Mouse (Mus musculus) MEL (cell line): ENCODE data around the gene C3ar1. TPM values are rescaled to one million over a fixed set of nuclear protein-coding genes. Genes with fewer than 3 reads are reported as not detected.

Source experiments
- polyA plus RNA-seq, 2 experiments: library from polyadenylated mRNA; stranded (reverse) in 1 of 2; unstranded in 1 of 2; fragments of >175 nt in 1 of 2; fragments of >200 nt in 1 of 2; gene quantifications; 2 replicates each; pipeline versions ENCODE4 v1.2.1 to v1.2.4; 2012; ENCODE audit warnings: low replicate concordance in 2 of 2, low read depth in 1 of 2; ENCODE audit not compliant: insufficient read length in 2 of 2, insufficient read depth in 1 of 2, missing spikeins in 1 of 2
- total RNA-seq: library from RNA; depleted of rRNA; stranded (reverse); fragments of 300-350 nt; gene quantifications from 2 replicates; pipeline ENCODE4 v1.2.3, GENCODE M21; 2012; rRNA removed

C3ar1 gene
- total and polyA plus RNA-seq, 3 experiments: 0.33 to 0.69 TPM; not detected in 1

Other genes with a start within 250 kb of the C3ar1 start
- 39.6 and 42.8 TPM in 2 replicates for gene Gdf3, start 246.1 kb downstream of the C3ar1 start, total RNA-seq
- 10 to 100 TPM in 1 of 2 experiments, not detected in 1; 50.2 TPM for gene Gdf3, start 246.1 kb downstream of the C3ar1 start, polyA plus RNA-seq
- not detected in 2 replicates for gene Dppa3, start 229.8 kb downstream of the C3ar1 start, total RNA-seq
- not detected for gene Dppa3, start 229.8 kb downstream of the C3ar1 start, polyA plus RNA-seq
- not detected in 2 replicates for gene Nanog, start 148.7 kb downstream of the C3ar1 start, total RNA-seq
- under 1 TPM in 1 of 2 experiments, not detected in 1; 0.63 TPM for gene Nanog, start 148.7 kb downstream of the C3ar1 start, polyA plus RNA-seq
- gene Slc2a3, start 54.5 kb downstream of the C3ar1 start, total RNA-seq: 78.4 and 108 TPM in 2 replicates
- gene Slc2a3, start 54.5 kb downstream of the C3ar1 start, polyA plus RNA-seq: 10 to 100 TPM in 1 of 2 experiments, not detected in 1; 93.4 TPM
- gene Foxj2, start 36.2 kb downstream of the C3ar1 start, total RNA-seq: 2.0 and 2.2 TPM in 2 replicates
- gene Foxj2, start 36.2 kb downstream of the C3ar1 start, polyA plus RNA-seq: 1 to 10 TPM in 1 of 2 experiments, not detected in 1; 8.6 TPM
- 11.7 and 11.9 TPM in 2 replicates for gene Necap1, start 18.3 kb upstream of the C3ar1 start, total RNA-seq
- 10 to 100 TPM in 1 of 2 experiments, not detected in 1; 19.1 TPM for gene Necap1, start 18.3 kb upstream of the C3ar1 start, polyA plus RNA-seq
- not detected in 2 replicates for gene Clec4a1, start 65.7 kb upstream of the C3ar1 start, total RNA-seq
- gene Clec4a1, start 65.7 kb upstream of the C3ar1 start, polyA plus RNA-seq: under 1 TPM in 1 of 2 experiments, not detected in 1; 0.06 TPM
- gene Clec4a3, start 96.4 kb upstream of the C3ar1 start, total RNA-seq: not detected in 2 replicates
- gene Clec4a3, start 96.4 kb upstream of the C3ar1 start, polyA plus RNA-seq: not detected
- gene Clec4a4, start 134.2 kb upstream of the C3ar1 start, total RNA-seq: not detected in 2 replicates
- gene Clec4a4, start 134.2 kb upstream of the C3ar1 start, polyA plus RNA-seq: not detected
- gene Clec4b1, start 193.8 kb upstream of the C3ar1 start, total RNA-seq: not detected in 2 replicates
- gene Clec4b1, start 193.8 kb upstream of the C3ar1 start, polyA plus RNA-seq: not detected